Mouse (Mus musculus): Measurements from ENCODE around the gene Fam71e2. TPM values are rescaled to one million over a fixed set of nuclear protein-coding genes. Genes with fewer than 3 reads are reported as not detected.
"Not testable (repeated sequence)": the region's sequence is repeated elsewhere in the genome, so short reads cannot be mapped to it uniquely, and the experiment has no call there.

The Fam71e2 gene
- polyA plus RNA-seq (2012; fragmentation: generic; extraction: Trizol): not detected
- long read RNA-seq, experiment 1: 0 reads
- long read RNA-seq, experiment 2: 0 reads

DNA sequence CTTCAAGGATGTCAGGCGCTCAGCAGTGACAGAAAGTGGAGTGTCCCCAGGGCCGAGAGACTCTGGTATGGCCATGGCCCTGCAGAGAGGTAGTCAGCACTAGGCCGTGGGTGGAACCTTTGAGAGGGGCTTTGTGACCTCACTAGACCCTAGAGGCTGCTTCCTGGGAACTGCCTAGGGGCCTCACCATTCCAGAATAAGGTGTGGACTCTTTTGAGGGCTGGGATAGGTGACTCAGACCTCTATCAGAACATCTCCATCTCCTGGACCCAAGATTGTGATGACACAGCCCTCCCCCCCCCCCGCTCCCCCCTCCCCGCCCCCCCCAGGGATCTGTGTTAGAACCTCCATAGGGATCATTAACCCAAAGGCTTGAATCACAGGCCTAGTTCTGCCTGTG, at the start of gene Fam71e2:
TSS of gene Fam71e2 (minus strand) at position 101 of the 400 bp plus-strand sequence.
- H3K79me2 ChIP-seq (ENCODE audit: control insufficient read depth, insufficient read depth): no peaks in the 10 kb centered on the region
- H3K36me3 ChIP-seq (ENCODE audit: control insufficient read depth, insufficient read depth): no peaks in the 10 kb centered on the region
- H3K27me3 ChIP-seq (ENCODE audit: control insufficient read depth, insufficient read depth, insufficient read length): peaks cover 8% of the 10 kb centered on the region
- no peak within 1 kb of the TSS for H3K4me3 ChIP-seq (ENCODE audit: insufficient read depth, poor library complexity, severe bottlenecking)
- H3K79me3 ChIP-seq (ENCODE audit: low read depth): no peaks in the 10 kb centered on the region
- H3ac ChIP-seq (ENCODE audit: control insufficient read depth, insufficient read length, low read depth): no peak within 1 kb of the TSS
- no peak for TF ChIP-seq MYOD1 (IDR thresholded peaks at IDR 0.05; ENCODE audit: control insufficient read depth, insufficient read length, low read depth)
- TF ChIP-seq MAX (IDR thresholded peaks at IDR 0.05): no peak
- TF ChIP-seq MYOG (IDR thresholded peaks at IDR 0.05; ENCODE audit: control insufficient read depth, extremely low read depth, insufficient read length): no peak
- no peak for TF ChIP-seq CEBPB (IDR thresholded peaks at IDR 0.05; ENCODE audit: low read depth)
- TF ChIP-seq CTCF (IDR thresholded peaks at IDR 0.05; ENCODE audit: control insufficient read depth, insufficient read depth, insufficient read length): no peak
- TF ChIP-seq USF1 (IDR thresholded peaks at IDR 0.05; ENCODE audit: low read depth): no peak
- no peak for TF ChIP-seq FOSL1 (IDR thresholded peaks at IDR 0.05; ENCODE audit: insufficient read depth, low read length, poor library complexity, severe bottlenecking)

DNA sequence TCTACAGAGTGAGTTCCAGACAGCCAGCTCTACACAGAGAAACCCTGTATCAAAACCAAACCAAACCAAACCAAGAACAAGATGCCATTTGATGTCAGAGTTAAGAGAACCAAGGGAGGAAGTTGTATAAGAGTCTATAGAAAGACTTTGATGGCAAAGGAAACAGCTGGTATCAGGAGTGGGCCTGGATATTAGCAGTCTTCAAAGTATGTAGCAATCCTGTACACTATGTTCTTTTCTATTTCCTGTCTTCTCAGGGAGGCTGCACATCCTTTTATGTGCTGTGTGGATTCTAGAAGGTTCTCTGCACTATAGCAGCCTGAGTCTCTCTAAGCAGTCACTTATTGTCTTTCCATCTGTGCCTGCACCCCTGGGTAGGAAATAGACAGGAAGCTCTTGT, 45.5 kb upstream of the Fam71e2 start:
- H3ac ChIP-seq (ENCODE audit: control insufficient read depth, insufficient read length, low read depth): no peak overlapping the region
- H3K79me3 ChIP-seq (ENCODE audit: low read depth): peaks cover 4% of the 10 kb centered on the region
- TF ChIP-seq CTCF (IDR thresholded peaks at IDR 0.05; ENCODE audit: control insufficient read depth, insufficient read depth, insufficient read length) (no peak), CEBPB (IDR thresholded peaks at IDR 0.05; ENCODE audit: low read depth) (no peak), USF1 (IDR thresholded peaks at IDR 0.05; ENCODE audit: low read depth) (no peak), MAX (IDR thresholded peaks at IDR 0.05) (no peak), MYOG (IDR thresholded peaks at IDR 0.05; ENCODE audit: control insufficient read depth, extremely low read depth, insufficient read length) (no peak), FOSL1 (IDR thresholded peaks at IDR 0.05; ENCODE audit: insufficient read depth, low read length, poor library complexity, severe bottlenecking) (no peak), MYOD1 (IDR thresholded peaks at IDR 0.05; ENCODE audit: control insufficient read depth, insufficient read length, low read depth) (no peak)
- H3K4me3 ChIP-seq (ENCODE audit: insufficient read depth, poor library complexity, severe bottlenecking): no peak overlapping the region
- peaks cover 4% of the 10 kb centered on the region for H3K27me3 ChIP-seq (ENCODE audit: control insufficient read depth, insufficient read depth, insufficient read length)
- no peaks in the 10 kb centered on the region for H3K36me3 ChIP-seq (ENCODE audit: control insufficient read depth, insufficient read depth)
- H3K79me2 ChIP-seq (ENCODE audit: control insufficient read depth, insufficient read depth): peaks cover 6% of the 10 kb centered on the region

DNA sequence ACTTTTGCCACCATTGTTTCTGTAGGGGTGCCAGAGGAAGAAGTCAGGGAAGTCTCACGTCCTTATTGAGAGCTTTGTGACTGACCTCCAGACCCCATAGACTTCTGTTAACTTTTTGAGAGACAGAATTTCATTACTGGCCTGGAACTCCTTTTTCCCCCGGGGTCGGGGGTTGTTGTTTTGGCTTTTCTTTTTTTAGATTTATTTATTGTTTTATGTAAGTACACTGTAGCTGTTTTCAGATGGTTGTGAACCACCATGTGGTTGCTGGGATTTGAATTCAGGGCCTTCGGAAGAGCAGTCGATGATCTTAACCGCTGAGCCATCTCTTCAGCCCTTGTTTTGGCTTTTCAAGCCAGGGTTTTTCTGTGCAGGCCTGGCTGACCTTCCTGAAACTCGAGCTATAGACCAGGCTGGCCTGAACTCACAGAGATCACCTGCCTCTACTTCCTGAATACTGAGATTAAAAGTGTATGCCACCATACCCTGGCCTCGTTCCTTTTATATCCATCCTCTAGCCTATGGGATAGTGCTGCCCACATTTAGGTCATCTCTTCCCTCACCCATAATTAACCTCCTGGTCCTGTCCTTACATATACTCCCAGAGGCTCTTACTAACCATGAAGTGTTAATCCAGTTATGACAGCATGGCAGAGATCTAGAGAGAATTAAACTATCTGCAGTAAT, 42.1 kb upstream of the Fam71e2 start:
- Histone ChIP-seq H3K4me3 (ENCODE audit: insufficient read depth, poor library complexity, severe bottlenecking) (peak overlapping the region; percentile 40), H3K79me2 (ENCODE audit: control insufficient read depth, insufficient read depth) (peaks cover 39% of the 10 kb centered on the region), H3ac (ENCODE audit: control insufficient read depth, insufficient read length, low read depth) (peak overlapping the region; percentile 47), H3K79me3 (ENCODE audit: low read depth) (peaks cover 35% of the 10 kb centered on the region), H3K36me3 (ENCODE audit: control insufficient read depth, insufficient read depth) (peaks cover 31% of the 10 kb centered on the region), H3K27me3 (ENCODE audit: control insufficient read depth, insufficient read depth, insufficient read length) (no peaks in the 10 kb centered on the region)
- TF ChIP-seq CTCF (IDR thresholded peaks at IDR 0.05; ENCODE audit: control insufficient read depth, insufficient read depth, insufficient read length): no peak
- no peak for TF ChIP-seq USF1 (IDR thresholded peaks at IDR 0.05; ENCODE audit: low read depth)
- TF ChIP-seq CEBPB (IDR thresholded peaks at IDR 0.05; ENCODE audit: low read depth): no peak
- no peak for TF ChIP-seq MYOG (IDR thresholded peaks at IDR 0.05; ENCODE audit: control insufficient read depth, extremely low read depth, insufficient read length)
- TF ChIP-seq MAX (IDR thresholded peaks at IDR 0.05): no peak
- no peak for TF ChIP-seq FOSL1 (IDR thresholded peaks at IDR 0.05; ENCODE audit: insufficient read depth, low read length, poor library complexity, severe bottlenecking)
- no peak for TF ChIP-seq MYOD1 (IDR thresholded peaks at IDR 0.05; ENCODE audit: control insufficient read depth, insufficient read length, low read depth)

DNA sequence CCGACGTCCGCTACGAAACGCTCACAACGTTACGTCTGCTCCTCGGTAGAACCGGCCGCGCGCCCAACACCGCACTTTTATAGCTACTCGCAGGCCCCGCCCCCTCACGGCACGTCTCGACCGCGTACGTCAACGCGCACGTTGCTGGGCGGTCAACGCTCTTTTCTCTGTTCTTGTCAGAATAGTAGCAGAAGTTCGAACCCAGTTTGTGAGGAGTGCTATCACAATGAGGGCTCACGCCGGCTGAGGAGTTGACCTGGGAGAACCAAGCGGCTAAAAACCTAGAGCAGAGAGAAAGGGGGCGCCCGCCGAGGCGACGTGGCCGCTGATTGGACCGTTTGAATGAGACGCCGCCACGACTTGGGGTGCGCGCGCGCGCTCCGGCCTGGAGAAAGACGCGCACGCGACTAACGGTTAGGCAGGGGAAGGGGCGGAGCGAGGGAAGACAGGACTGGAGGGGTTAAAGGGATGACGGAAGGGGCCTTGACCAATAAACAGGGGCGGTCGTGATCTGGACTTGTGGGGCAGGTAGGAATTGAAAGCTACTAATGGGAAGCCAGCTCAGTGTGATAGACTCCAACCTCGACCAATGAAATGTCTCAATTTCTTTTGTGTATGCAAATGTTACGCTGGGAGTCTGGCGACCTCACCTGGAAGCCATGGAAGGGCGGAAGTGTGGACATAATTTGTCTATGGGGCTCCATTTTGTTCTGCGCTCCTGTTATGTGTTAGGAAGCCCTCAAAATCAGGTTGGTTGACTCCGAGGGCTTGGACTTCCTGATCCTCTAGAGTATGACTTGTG, 41.4 kb upstream of the Fam71e2 start, which contains the start of gene Ube2s:
TSS of gene Ube2s (minus strand) at position 288 of the 802 bp plus-strand sequence.
- TF ChIP-seq MYOD1 (IDR thresholded peaks at IDR 0.05; ENCODE audit: control insufficient read depth, insufficient read length, low read depth): no peak
- no peak for TF ChIP-seq MAX (IDR thresholded peaks at IDR 0.05)
- TF ChIP-seq USF1 (IDR thresholded peaks at IDR 0.05; ENCODE audit: low read depth): no peak
- TF ChIP-seq CEBPB (IDR thresholded peaks at IDR 0.05; ENCODE audit: low read depth): no peak
- TF ChIP-seq MYOG (IDR thresholded peaks at IDR 0.05; ENCODE audit: control insufficient read depth, extremely low read depth, insufficient read length): no peak
- TF ChIP-seq FOSL1 (IDR thresholded peaks at IDR 0.05; ENCODE audit: insufficient read depth, low read length, poor library complexity, severe bottlenecking): no peak
- no peak for TF ChIP-seq CTCF (IDR thresholded peaks at IDR 0.05; ENCODE audit: control insufficient read depth, insufficient read depth, insufficient read length)
- H3K79me3 ChIP-seq (ENCODE audit: low read depth): peaks cover 37% of the 10 kb centered on the region
- H3ac ChIP-seq (ENCODE audit: control insufficient read depth, insufficient read length, low read depth): peak within 1 kb of the TSS; percentile 98
- H3K36me3 ChIP-seq (ENCODE audit: control insufficient read depth, insufficient read depth): peaks cover 35% of the 10 kb centered on the region
- peak within 1 kb of the TSS; percentile 89 for H3K4me3 ChIP-seq (ENCODE audit: insufficient read depth, poor library complexity, severe bottlenecking)
- peaks cover 39% of the 10 kb centered on the region for H3K79me2 ChIP-seq (ENCODE audit: control insufficient read depth, insufficient read depth)
- H3K27me3 ChIP-seq (ENCODE audit: control insufficient read depth, insufficient read depth, insufficient read length): no peaks in the 10 kb centered on the region

DNA sequence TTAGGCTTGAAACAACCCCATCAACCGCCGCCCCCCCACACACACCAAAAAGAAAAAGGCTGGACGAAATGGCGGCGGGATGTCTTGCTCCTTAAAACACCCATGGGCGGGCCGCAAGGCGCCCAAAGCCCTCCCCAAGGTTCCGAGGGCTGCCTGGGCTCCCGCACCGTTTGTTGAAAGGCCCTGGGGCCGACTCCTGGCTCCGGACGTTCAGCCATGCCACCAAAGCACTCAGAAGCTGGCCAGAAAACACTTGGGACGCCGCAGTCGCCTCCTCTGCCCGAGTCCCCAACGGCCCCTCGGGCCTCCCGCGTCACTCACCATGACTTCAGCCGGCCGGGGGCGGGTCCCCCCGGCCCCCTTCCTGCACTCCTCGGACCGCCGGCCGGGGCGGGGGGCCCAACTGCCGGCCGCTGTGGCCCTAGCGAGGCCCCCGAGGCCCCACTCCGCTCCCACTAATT, 40.8 kb upstream of the Fam71e2 start:
- peaks cover 39% of the 10 kb centered on the region for H3K79me2 ChIP-seq (ENCODE audit: control insufficient read depth, insufficient read depth)
- H3K36me3 ChIP-seq (ENCODE audit: control insufficient read depth, insufficient read depth): peaks cover 42% of the 10 kb centered on the region
- peak overlapping the region; percentile 89 for H3K4me3 ChIP-seq (ENCODE audit: insufficient read depth, poor library complexity, severe bottlenecking)
- no peaks in the 10 kb centered on the region for H3K27me3 ChIP-seq (ENCODE audit: control insufficient read depth, insufficient read depth, insufficient read length)
- H3ac ChIP-seq (ENCODE audit: control insufficient read depth, insufficient read length, low read depth): peak overlapping the region; percentile 98
- H3K79me3 ChIP-seq (ENCODE audit: low read depth): peaks cover 38% of the 10 kb centered on the region
- no peak for TF ChIP-seq CTCF (IDR thresholded peaks at IDR 0.05; ENCODE audit: control insufficient read depth, insufficient read depth, insufficient read length)
- no peak for TF ChIP-seq MYOG (IDR thresholded peaks at IDR 0.05; ENCODE audit: control insufficient read depth, extremely low read depth, insufficient read length)
- TF ChIP-seq FOSL1 (IDR thresholded peaks at IDR 0.05; ENCODE audit: insufficient read depth, low read length, poor library complexity, severe bottlenecking): no peak
- no peak for TF ChIP-seq MAX (IDR thresholded peaks at IDR 0.05)
- TF ChIP-seq USF1 (IDR thresholded peaks at IDR 0.05; ENCODE audit: low read depth): no peak
- no peak for TF ChIP-seq MYOD1 (IDR thresholded peaks at IDR 0.05; ENCODE audit: control insufficient read depth, insufficient read length, low read depth)
- no peak for TF ChIP-seq CEBPB (IDR thresholded peaks at IDR 0.05; ENCODE audit: low read depth)

DNA sequence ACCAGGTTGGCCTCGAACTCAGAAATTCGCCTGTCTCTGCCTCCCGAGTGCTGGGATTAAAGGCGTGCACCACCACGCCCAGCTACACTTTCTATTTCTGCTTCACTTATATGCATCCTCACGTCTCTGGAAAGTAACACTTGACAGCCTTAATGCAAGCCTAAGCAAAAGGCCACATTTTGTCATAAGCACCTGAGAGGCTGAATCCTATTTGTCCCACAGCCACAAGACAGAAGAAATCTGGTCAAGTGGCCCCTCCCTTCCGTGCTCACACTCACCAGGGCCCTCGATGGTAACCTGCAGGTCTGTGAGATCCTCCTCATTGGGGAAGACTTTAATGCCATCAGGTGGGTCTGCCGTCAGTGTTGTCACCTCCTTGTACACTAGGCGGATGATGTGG, 40.0 kb upstream of the Fam71e2 start:
- H3K27me3 ChIP-seq (ENCODE audit: control insufficient read depth, insufficient read depth, insufficient read length): not testable (repeated sequence)
- peaks cover 39% of the 10 kb centered on the region for H3K79me2 ChIP-seq (ENCODE audit: control insufficient read depth, insufficient read depth)
- H3ac ChIP-seq (ENCODE audit: control insufficient read depth, insufficient read length, low read depth): peak overlapping the region; percentile 98
- H3K36me3 ChIP-seq (ENCODE audit: control insufficient read depth, insufficient read depth): peaks cover 49% of the 10 kb centered on the region
- H3K79me3 ChIP-seq (ENCODE audit: low read depth): peaks cover 38% of the 10 kb centered on the region
- H3K4me3 ChIP-seq (ENCODE audit: insufficient read depth, poor library complexity, severe bottlenecking): peak overlapping the region; percentile 89
